Mouse (Mus musculus): ENCODE measurements around the gene Plxna2. TPM values are rescaled to one million over a fixed set of nuclear protein-coding genes. Genes with fewer than 3 reads are reported as not detected.

Plxna2 gene
- polyA plus RNA-seq, 1 experiment, result not detected

GRCm38 (mm10) chr1:194756863-194757262 is 138.8 kb downstream of the Plxna2 start:
- H3K4me3 ChIP-seq (ENCODE audit: insufficient read depth, low read depth, low read length), result no peak overlapping the region
- 84% methylated on average over 3 of the region's 3 CpGs for WGBS
- TF ChIP-seq CTCF (IDR thresholded peaks at IDR 0.05; ENCODE audit: insufficient read depth, low read depth, low read length) (no peak), POLR2A (IDR thresholded peaks at IDR 0.05; ENCODE audit: insufficient read depth, low read depth, low read length) (no peak)

GRCm38 (mm10) chr1:194761432-194762212 is 143.6 kb downstream of the Plxna2 start:
- Histone ChIP-seq H3K4me1 (ENCODE audit: control insufficient read depth, insufficient read depth, low read length) (no peaks in the 10 kb centered on the region), H3K4me3 (ENCODE audit: insufficient read depth, low read depth, low read length) (no peak overlapping the region), H3K27ac (ENCODE audit: insufficient read depth, low read depth, low read length) (no peak overlapping the region)
- TF ChIP-seq CTCF (IDR thresholded peaks at IDR 0.05; ENCODE audit: insufficient read depth, low read depth, low read length) (no peak), POLR2A (IDR thresholded peaks at IDR 0.05; ENCODE audit: insufficient read depth, low read depth, low read length) (no peak)
- 79% methylated on average over 2 of the region's 2 CpGs for WGBS

More at GRCm38 (mm10) chr1:194756863-194757262, 138.8 kb downstream of the Plxna2 start:
- Histone ChIP-seq H3K4me1 (ENCODE audit: control insufficient read depth, insufficient read depth, low read length) (no peaks in the 10 kb centered on the region), H3K27ac (ENCODE audit: insufficient read depth, low read depth, low read length) (no peak overlapping the region)

GRCm38 (mm10) chr1:194762896-194763295 is 144.9 kb downstream of the Plxna2 start:
- Histone ChIP-seq H3K4me1 (ENCODE audit: control insufficient read depth, insufficient read depth, low read length) (no peaks in the 10 kb centered on the region), H3K27ac (ENCODE audit: insufficient read depth, low read depth, low read length) (no peak overlapping the region), H3K4me3 (ENCODE audit: insufficient read depth, low read depth, low read length) (no peak overlapping the region)
- 79% methylated on average over 5 of the region's 5 CpGs for WGBS
- TF ChIP-seq CTCF (IDR thresholded peaks at IDR 0.05; ENCODE audit: insufficient read depth, low read depth, low read length) (no peak), POLR2A (IDR thresholded peaks at IDR 0.05; ENCODE audit: insufficient read depth, low read depth, low read length) (no peak)

GRCm38 (mm10) chr1:194764951-194765350 is 146.9 kb downstream of the Plxna2 start:
- Histone ChIP-seq H3K27ac (ENCODE audit: insufficient read depth, low read depth, low read length) (no peak overlapping the region), H3K4me3 (ENCODE audit: insufficient read depth, low read depth, low read length) (no peak overlapping the region), H3K4me1 (ENCODE audit: control insufficient read depth, insufficient read depth, low read length) (no peaks in the 10 kb centered on the region)
- no peak for TF ChIP-seq CTCF (IDR thresholded peaks at IDR 0.05; ENCODE audit: insufficient read depth, low read depth, low read length)
- no peak for TF ChIP-seq POLR2A (IDR thresholded peaks at IDR 0.05; ENCODE audit: insufficient read depth, low read depth, low read length)

- H3K4me3 ChIP-seq (ENCODE audit: insufficient read depth, low read depth, low read length), result no peak overlapping the region
- no peak overlapping the region for H3K27ac ChIP-seq (ENCODE audit: insufficient read depth, low read depth, low read length)
- peaks cover 1% of the 10 kb centered on the region; the same call in 1 of the 2 replicates for H3K4me1 ChIP-seq (ENCODE audit: control insufficient read depth, insufficient read depth, low read length)
- TF ChIP-seq CTCF (IDR thresholded peaks at IDR 0.05; ENCODE audit: insufficient read depth, low read depth, low read length) (no peak), POLR2A (IDR thresholded peaks at IDR 0.05; ENCODE audit: insufficient read depth, low read depth, low read length) (no peak)
- WGBS, result 97% methylated on average over 1 of the region's 1 CpGs
Measured at GRCm38 (mm10) chr1:194768799-194769198, 150.8 kb downstream of the Plxna2 start.

- WGBS, result 80% methylated on average over 3 of the region's 3 CpGs
- no peak overlapping the region for H3K4me3 ChIP-seq (ENCODE audit: insufficient read depth, low read depth, low read length)
- TF ChIP-seq CTCF (IDR thresholded peaks at IDR 0.05; ENCODE audit: insufficient read depth, low read depth, low read length) (no peak), POLR2A (IDR thresholded peaks at IDR 0.05; ENCODE audit: insufficient read depth, low read depth, low read length) (no peak)
- H3K4me1 ChIP-seq (ENCODE audit: control insufficient read depth, insufficient read depth, low read length), result peaks cover 3% of the 10 kb centered on the region; the same call in 1 of the 2 replicates
- no peak overlapping the region for H3K27ac ChIP-seq (ENCODE audit: insufficient read depth, low read depth, low read length)
Measured at GRCm38 (mm10) chr1:194772053-194772452, 154.0 kb downstream of the Plxna2 start.

GRCm38 (mm10) chr1:194773899-194774298 is 155.9 kb downstream of the Plxna2 start:
- Histone ChIP-seq H3K27ac (ENCODE audit: insufficient read depth, low read depth, low read length) (no peak overlapping the region), H3K4me3 (ENCODE audit: insufficient read depth, low read depth, low read length) (no peak overlapping the region), H3K4me1 (ENCODE audit: control insufficient read depth, insufficient read depth, low read length) (peaks cover 3% of the 10 kb centered on the region; the same call in 1 of the 2 replicates)
- WGBS, result 29% methylated on average over 3 of the region's 3 CpGs
- TF ChIP-seq POLR2A (IDR thresholded peaks at IDR 0.05; ENCODE audit: insufficient read depth, low read depth, low read length) (no peak), CTCF (IDR thresholded peaks at IDR 0.05; ENCODE audit: insufficient read depth, low read depth, low read length) (no peak)

GRCm38 (mm10) chr1:194774350-194774749 is 156.3 kb downstream of the Plxna2 start:
- Histone ChIP-seq H3K27ac (ENCODE audit: insufficient read depth, low read depth, low read length) (no peak overlapping the region), H3K4me1 (ENCODE audit: control insufficient read depth, insufficient read depth, low read length) (peaks cover 3% of the 10 kb centered on the region; the same call in 1 of the 2 replicates), H3K4me3 (ENCODE audit: insufficient read depth, low read depth, low read length) (no peak overlapping the region)
- 80% methylated on average over 2 of the region's 2 CpGs for WGBS
- TF ChIP-seq CTCF (IDR thresholded peaks at IDR 0.05; ENCODE audit: insufficient read depth, low read depth, low read length) (no peak), POLR2A (IDR thresholded peaks at IDR 0.05; ENCODE audit: insufficient read depth, low read depth, low read length) (no peak)

- H3K4me1 ChIP-seq (ENCODE audit: control insufficient read depth, insufficient read depth, low read length), result peaks cover 3% of the 10 kb centered on the region; the same call in 1 of the 2 replicates
- no peak overlapping the region for H3K27ac ChIP-seq (ENCODE audit: insufficient read depth, low read depth, low read length)
- no peak overlapping the region for H3K4me3 ChIP-seq (ENCODE audit: insufficient read depth, low read depth, low read length)
- no peak for TF ChIP-seq POLR2A (IDR thresholded peaks at IDR 0.05; ENCODE audit: insufficient read depth, low read depth, low read length)
- no peak for TF ChIP-seq CTCF (IDR thresholded peaks at IDR 0.05; ENCODE audit: insufficient read depth, low read depth, low read length)
- WGBS, result 87% methylated on average over 1 of the region's 1 CpGs
Measured at GRCm38 (mm10) chr1:194774754-194775153, 156.7 kb downstream of the Plxna2 start.

All from olfactory bulb, adult 2 months (tissue).